Mouse (Mus musculus) G1E (cell line): ENCODE results near the gene Wdr66.

Source experiments
- CTCF ChIP-seq: IDR thresholded peaks from 2 replicates; pipeline ENCODE4 v1.5.1; 2012; ENCODE audit warnings: low read depth, low read length, inconsistent platforms, mixed read lengths
- GATA1 ChIP-seq: IDR thresholded peaks from 2 replicates; pipeline ENCODE4 v1.6.1; 2012; ENCODE audit warnings: borderline replicate concordance, low read length, inconsistent platforms, mixed read lengths
- TAL1 ChIP-seq: conservative IDR thresholded peaks from 2 replicates; pipeline ENCODE4 v1.6.1; 2012; ENCODE audit warnings: low read depth, low read length, inconsistent platforms, mixed read lengths

DNA sequence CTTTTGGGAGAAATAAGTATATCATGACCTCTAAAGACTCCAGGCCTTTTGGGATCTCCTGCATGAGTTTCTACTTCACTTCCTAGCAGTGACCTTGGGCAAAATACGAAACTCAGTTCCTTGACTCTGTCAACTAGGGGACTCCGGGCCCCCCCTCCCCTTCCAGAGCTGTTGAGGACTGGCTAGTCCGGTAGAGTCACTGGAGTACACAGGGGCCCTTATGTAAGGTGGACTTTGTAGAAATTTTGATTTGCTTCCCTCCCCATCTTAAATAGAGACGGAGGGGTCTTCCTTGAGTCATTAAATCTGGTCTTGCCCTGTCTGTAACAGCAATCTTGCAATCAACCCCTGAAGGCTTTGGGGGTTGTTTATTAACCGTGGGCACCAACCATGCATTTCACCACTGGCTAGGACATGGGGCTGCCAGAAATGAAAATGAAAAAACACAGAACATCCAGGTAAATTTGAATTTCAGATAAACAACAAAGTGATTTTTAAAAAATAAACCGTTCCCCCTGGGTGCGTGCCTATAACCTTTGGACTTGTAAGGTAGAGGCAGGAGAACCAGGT lies 94.9 kb downstream of the Wdr66 start:
- TF ChIP-seq GATA1 (no peak), CTCF (no peak), TAL1 (no peak)
